Mouse (Mus musculus): ENCODE data around the gene Tsacc. TPM values are rescaled to one million over a fixed set of nuclear protein-coding genes. Genes with fewer than 3 reads are reported as not detected.
"Not testable (repeated sequence)": the region's sequence is repeated elsewhere in the genome, so short reads cannot be mapped to it uniquely, and the experiment has no call there.

Gene Tsacc
- polyA plus RNA-seq (2017; shearing (Covaris generic)): 1 to 10 TPM; 2.7 to 7.4 TPM

DNA sequence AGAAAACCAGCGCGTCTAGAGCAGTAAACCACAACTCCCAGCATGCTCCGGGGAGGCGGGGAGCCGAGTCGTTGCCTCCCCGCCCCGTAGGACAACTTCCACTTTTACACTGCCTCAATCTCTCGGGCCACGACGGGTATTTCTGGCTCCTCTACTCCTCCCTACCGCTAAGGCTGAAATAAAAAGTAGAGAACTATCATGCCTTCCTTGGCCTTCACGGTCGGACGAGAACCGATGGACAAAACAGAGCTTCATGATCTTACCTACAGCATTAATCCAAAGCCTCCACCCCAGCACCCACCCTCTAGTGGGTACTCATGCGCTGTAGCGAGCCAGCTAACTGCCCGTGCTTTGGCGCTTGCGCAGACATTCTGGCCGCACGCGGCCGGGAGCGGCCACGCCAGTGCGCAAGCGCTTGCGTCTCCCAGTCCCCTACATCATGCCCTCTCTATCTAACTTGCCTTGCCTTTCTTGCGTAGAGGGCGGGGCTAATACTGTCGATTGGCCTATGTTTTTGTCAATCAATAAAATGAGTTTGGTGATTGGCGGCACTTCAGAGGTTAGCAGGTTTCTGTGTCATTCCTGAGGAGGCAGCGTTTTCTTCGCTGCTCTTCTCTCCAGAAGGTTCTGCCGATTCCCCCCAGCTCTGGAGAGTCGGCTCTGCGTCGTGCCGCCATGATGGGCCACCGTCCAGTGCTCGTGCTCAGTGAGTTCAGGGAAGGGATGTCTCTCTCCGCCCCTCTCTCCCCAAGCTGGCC, at the start of gene Tsacc, which contains the start of gene Cct3:
Tsacc (minus strand) TSS at position 439 of the 758 bp plus-strand sequence.
Cct3 (plus strand) TSS at position 556 of the 758 bp plus-strand sequence.
- ATAC-seq: peak; percentile 93

DNA sequence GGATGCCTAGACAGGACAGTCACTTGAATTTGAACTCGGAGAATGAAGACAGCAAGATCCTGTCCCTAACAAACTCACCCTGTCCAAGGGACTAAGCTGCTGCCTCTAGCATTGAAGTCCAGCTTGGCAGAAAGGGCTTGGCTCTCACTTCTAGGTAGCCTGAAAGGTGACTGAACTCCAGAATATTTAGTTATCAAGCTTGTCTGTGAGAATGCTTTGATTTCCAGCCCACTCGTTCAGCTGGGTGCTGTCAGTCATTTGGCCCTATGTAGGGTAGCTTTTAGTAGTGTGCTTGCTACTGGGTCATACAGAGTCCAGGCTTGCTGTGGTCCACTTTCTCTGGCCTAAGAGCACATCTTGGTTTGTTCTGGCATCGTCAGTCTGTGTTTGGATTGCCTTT, 42.2 kb upstream of the Tsacc start:
- ATAC-seq: no peak

DNA sequence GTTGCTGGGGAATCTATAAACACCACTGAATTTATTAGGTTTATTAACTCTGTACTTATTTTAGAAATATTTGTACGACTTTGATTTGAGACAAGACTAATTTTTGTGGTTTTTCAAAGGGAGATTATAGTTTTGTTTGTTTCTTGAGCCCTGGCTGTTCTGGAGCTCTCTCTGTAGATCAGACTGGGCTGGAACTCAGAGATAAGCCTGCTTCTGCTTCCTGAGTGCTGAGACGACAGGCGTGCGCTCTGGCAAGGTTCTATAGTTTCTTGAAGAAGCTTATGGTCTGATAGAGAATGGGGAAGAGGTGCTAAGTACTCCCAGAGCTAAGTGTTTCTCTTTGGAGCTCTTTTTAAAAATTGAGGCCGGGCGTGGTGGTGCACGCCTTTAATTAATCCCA, 41.5 kb upstream of the Tsacc start:
- no peak for ATAC-seq

DNA sequence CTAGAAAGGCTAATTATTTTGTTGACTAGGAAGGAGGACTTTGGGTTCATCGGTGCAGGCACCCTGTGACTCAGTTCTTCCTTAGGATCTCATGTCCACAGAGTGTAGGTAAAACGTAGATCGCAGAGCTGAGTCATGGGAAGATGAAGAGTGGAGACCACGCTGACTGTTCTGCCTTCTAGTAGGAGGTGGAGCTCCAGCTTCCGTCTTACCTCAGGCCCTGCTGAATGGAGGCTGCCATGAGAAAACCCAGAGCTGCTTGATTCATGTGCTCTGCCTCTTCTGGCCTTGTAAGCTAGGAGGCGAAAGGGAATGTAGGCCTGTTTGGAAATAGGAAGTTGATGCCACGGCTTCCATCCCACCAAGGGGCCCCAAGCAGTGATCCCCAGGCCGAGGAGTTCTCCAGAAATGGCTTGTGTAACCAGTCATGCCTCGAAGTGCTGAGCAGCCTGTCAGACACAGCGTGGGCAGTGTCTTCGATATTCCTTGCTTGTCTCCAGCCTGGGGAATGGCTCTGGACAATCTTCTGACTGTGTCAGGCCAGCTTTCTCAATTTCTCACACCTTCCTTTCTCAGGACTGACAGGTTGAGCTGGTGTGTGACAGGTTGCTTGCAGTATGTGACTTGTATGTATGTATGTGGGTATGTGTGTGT, 40.7 kb upstream of the Tsacc start:
- peak; percentile 22 for ATAC-seq

GRCm38 (mm10) chr3:88336058-88337013, 39.5 kb upstream of the Tsacc start, which contains the start of the genes Tmem79 and Smg5:
Tmem79 (minus strand) TSS chr3:88336148.
Smg5 (plus strand) TSS chr3:88336260.
- peak; percentile 94 for ATAC-seq

DNA sequence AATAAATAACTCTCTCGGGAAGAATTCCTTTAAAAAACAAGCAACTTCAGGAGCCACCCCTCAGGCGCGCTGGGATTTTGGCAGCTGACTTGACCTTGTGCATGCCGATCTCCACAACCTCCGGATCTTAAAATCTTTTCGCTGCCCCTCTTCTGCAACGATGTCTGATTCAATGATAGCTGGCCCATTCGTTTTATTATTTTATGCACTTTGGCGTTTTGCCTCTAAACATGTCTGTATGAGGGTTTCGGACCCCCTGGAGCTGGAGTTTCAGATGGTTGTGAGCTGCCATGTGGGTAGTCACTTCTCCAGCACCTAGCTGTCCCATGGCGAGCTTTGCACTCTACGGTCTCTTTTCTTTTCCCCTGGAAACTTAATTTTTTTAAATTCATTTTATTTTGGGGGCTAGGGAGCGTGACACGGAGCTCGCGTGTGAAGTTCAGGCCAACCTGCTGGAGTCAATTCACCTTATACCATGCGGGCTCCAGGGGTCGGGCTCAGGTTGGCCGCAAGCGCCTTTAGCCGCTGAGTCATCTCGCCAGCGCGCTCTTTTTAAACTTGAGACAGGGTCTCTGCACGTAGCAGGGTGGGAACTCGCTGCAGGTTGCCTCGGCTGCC, 38.7 kb upstream of the Tsacc start:
- peak; percentile 7 for ATAC-seq

- no peak for ATAC-seq
Observed at GRCm38 (mm10) chr3:88334902-88335435, 38.2 kb upstream of the Tsacc start.

GRCm38 (mm10) chr3:88334029-88334658, 37.3 kb upstream of the Tsacc start:
- no peak for ATAC-seq

GRCm38 (mm10) chr3:88331282-88331681, 34.5 kb upstream of the Tsacc start:
- ATAC-seq: no peak

- no peak for ATAC-seq
Observed at GRCm38 (mm10) chr3:88328956-88329355, 32.2 kb upstream of the Tsacc start.

DNA sequence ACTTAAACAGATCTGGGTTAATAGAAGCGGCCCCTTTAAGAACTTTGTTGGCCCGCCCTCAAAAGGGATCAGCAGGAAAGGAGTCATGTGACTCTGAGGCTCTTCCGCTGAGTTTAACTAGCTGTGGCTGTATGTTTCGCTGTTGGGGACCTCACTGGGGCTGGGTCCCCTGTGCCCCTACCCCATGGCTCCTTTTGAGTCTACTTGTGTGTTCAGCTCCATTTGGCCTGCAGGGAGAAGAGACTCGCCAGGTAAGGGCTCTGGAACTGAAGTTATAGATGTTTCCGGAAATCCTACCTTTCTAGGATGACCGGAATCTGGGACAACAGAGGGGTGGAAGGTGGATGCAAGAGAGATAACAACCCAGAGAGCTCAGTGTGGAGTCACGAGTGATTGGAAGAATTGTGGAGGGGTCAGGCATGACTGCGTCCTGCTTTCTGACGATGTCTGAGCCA, 28.2 kb upstream of the Tsacc start, which contains the start of gene Glmp:
Glmp (plus strand) TSS at position 73 of the 455 bp plus-strand sequence.
- ATAC-seq: peak; percentile 88

DNA sequence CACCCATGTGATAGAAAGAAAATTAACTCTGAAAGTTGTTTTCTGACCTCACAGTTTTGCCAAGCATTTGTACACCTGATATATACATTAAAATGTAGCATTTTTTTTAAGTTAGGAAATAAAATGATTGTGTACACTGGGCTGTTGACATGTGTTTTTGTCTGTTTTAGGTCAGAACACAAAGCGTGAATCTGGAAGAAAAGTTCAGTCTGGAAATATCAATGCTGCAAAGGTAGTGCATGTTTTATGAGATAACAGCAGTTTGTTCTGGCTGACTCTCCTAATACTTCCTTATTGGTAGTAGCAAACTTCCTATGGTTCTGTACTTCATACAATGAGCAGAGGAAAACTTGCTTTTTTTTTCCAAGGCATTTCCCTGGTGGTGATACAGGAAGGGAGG, 2.4 kb upstream of the Tsacc start:
- ATAC-seq: no peak

- peak; percentile 41 for ATAC-seq
Observed at GRCm38 (mm10) chr3:88297321-88297851, 587 bp upstream of the Tsacc start.

GRCm38 (mm10) chr3:88296110-88296560, 664 bp downstream of the Tsacc start:
- no peak for ATAC-seq

DNA sequence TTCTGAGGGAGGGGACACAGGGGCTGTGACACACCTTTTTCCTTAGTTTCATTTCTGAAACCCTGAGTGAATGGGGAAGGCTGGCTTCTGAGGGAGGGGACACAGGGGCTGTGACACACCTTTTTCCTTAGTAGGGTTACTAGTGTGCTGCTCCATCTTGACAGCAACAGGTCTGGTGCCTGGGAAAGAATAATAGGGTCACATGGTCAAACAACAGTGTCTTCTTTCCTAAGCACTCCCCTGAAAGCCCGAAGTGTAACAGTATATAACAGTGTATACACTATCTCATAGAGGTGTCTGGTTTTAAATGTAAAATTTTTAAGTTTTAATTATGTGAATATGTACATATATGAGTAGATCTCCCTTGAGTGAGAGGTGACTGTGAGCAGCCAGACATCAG, 1.5 kb downstream of the Tsacc start:
- not testable (repeated sequence) for ATAC-seq

DNA sequence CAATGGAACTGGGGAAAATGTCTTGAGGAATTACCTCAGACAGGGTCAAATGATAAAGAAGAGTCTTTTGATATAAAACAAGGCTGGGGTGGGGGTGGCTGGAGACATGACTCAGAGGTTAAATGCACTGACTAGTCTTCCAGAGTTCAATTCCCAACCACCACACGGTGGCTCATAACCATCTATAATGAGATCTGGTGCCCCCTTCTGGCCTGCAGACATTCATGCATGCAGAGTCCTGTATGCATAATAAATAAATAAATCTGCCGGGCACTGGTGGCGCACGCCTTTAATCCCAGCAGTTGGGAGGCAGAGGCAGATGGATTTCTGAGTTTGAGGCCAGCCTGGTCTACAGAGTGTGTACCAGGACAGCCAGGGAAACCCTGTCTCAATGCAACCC, 4.8 kb downstream of the Tsacc start:
- no peak for ATAC-seq

- ATAC-seq: not testable (repeated sequence)
Observed at GRCm38 (mm10) chr3:88288133-88288713, 8.6 kb downstream of the Tsacc start.

DNA sequence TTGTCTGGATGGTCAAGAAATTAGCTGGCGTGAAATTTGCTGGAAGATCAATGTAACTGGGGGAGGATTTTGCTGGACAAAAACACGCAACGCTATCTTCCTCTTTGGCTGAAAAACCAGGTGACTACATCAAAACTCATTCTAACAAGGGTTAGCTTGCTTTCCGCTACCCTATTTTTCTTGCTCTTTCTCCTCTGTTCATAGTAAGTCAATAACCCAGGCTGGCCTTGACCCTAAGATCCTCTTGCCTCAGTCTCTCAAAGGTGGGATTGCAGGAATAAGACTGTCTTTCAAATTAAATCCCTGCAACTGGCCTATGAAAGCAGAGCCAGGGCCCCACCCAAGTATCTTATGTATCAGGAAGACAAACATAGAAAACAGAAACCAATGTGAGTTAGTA, 9.7 kb downstream of the Tsacc start, which contains the start of gene Gm38392:
Gm38392 (minus strand) TSS at position 101 of the 400 bp plus-strand sequence.
- no peak for ATAC-seq

- ATAC-seq: not testable (repeated sequence)
Observed at GRCm38 (mm10) chr3:88285565-88285895, 11.3 kb downstream of the Tsacc start.

- not testable (repeated sequence) for ATAC-seq
Observed at GRCm38 (mm10) chr3:88284815-88285564, 11.8 kb downstream of the Tsacc start.

Measured in activated CD4-positive, CD25-positive, alpha-beta regulatory T cell, adult 4 months (primary cell).